Mouse (Mus musculus) hindbrain, embryonic 12.5 days (tissue): Measurements from ENCODE around the gene Ift122. TPM values are rescaled to one million over a fixed set of nuclear protein-coding genes. Genes with fewer than 3 reads are reported as not detected.

Source experiments
- ATAC-seq: fragments of 200-750 bp; cut with Nextera tagmentation; 2 replicates; pipeline ENCODE4 v1.8.0; 2017; ENCODE audit warnings: moderate TSS enrichment; ENCODE audit not compliant: low FRiP score
- H3K27ac ChIP-seq: fragments of 300-500 bp; sonication (generic); 2 replicates; pipeline ENCODE4 v1.5.1; 2016; ENCODE audit warnings: mild to moderate bottlenecking
- H3K27me3 ChIP-seq: fragments of 300-500 bp; sonication (generic); 2 replicates; pipeline ENCODE4 v1.6.1; 2016; ENCODE audit warnings: mild to moderate bottlenecking
- H3K36me3 ChIP-seq: fragments of 300-500 bp; sonication (generic); 2 replicates; pipeline ENCODE4 v1.6.1; 2016; ENCODE audit warnings: mild to moderate bottlenecking
- H3K4me1 ChIP-seq: fragments of 300-500 bp; sonication (generic); 2 replicates; pipeline ENCODE4 v1.6.1; 2016
- H3K4me2 ChIP-seq: fragments of 300-500 bp; sonication (generic); replicated peaks from 2 replicates; pipeline ENCODE4 v1.6.1; 2016; ENCODE audit warnings: mild to moderate bottlenecking
- H3K4me3 ChIP-seq: fragments of 300-500 bp; sonication (generic); 2 replicates; pipeline ENCODE4 v1.5.1; 2016; ENCODE audit warnings: mild to moderate bottlenecking
- H3K9ac ChIP-seq: fragments of 300-500 bp; sonication (generic); 2 replicates; pipeline ENCODE4 v1.6.1; 2016; ENCODE audit warnings: mild to moderate bottlenecking, moderate library complexity
- H3K9me3 ChIP-seq: fragments of 300-500 bp; sonication (generic); replicated peaks from 2 replicates; pipeline ENCODE4 v1.6.1; 2016; ENCODE audit warnings: mild to moderate bottlenecking
- WGBS: fragments of 180-500 bp; shearing (Covaris S2); methylation state at CpG from one replicate; pipeline ENCODE4 v1.1.7; 2016; 5-methylcytosine and 5-hydroxymethylcytosine counted together
- polyA plus RNA-seq: library from polyadenylated mRNA; unstranded; fragments of >200 nt; fragmentation: Nextera tagmentation; extraction: Ambion mirVana; gene quantifications from 2 replicates; pipeline ENCODE4 v1.2.1, GENCODE M21; 2016

Gene Ift122
- polyA plus RNA-seq, 1 experiment from 2014 or later, result 31.5 TPM

DNA sequence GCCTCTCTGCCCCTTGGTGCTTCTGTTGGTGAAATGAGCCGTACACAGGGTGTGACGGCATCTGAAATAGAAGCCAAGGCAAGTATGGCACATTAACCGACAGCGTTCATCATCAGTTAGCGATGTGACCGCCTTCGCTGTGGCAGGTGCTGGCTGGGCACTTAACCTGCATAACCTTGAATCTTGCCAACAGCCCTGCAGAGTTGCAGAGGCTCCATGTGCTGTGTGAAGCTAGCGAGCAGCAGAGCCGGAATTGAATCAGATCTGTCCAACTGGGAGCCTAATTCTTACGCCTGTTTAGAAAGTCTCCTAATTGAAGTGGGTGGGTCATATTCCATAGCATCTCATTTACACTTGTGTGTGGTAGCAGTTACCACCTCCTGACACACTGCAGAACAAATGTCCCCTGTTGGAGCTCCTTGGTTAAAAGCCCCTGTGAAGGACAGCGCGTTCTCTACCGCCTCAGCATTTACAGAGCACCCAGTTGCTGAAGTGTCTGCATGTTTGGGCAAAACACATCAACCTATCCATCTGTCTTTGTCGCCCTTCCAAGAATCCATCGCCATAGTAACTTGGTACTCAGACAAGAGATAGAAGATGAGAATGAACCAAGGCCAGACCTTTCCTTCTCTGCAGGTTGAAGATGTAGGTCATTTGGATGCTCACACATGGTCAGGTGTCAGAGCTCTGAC, 61.4 kb downstream of the Ift122 start:
- ATAC-seq, result no peak
- Histone ChIP-seq H3K9me3 (no peaks in the 10 kb centered on the region), H3K27me3 (no peaks in the 10 kb centered on the region), H3K36me3 (peaks cover 28% of the 10 kb centered on the region; the same call in 1 of the 2 replicates), H3K4me1 (0 out of 2 replicates have a peak, but pooled peaks cover 9% of the 10 kb centered on the region), H3K4me3 (no peak overlapping the region), H3K9ac (no peak overlapping the region), H3K4me2 (no peak overlapping the region), H3K27ac (peak overlapping the region; percentile 35; the same call in 1 of the 2 replicates)
- 80% methylated on average over 15 of the region's 15 CpGs for WGBS

- H3K36me3 ChIP-seq, result peaks cover 31% of the 10 kb centered on the region; the same call in 1 of the 2 replicates
- no peaks in the 10 kb centered on the region for H3K27me3 ChIP-seq
- H3K9me3 ChIP-seq, result no peaks in the 10 kb centered on the region
- H3K4me2 ChIP-seq, result no peak overlapping the region
- no peak overlapping the region for H3K27ac ChIP-seq
- H3K4me3 ChIP-seq, result no peak overlapping the region
- ATAC-seq, result no peak
- H3K4me1 ChIP-seq, result 0 out of 2 replicates have a peak, but pooled peaks cover 9% of the 10 kb centered on the region
- no peak overlapping the region for H3K9ac ChIP-seq
- WGBS, result 83% methylated on average over 17 of the region's 17 CpGs
These were observed 62.6 kb downstream of the Ift122 start for GRCm38 (mm10) chr6:115915601-115916445.

- Histone ChIP-seq H3K9ac (no peak overlapping the region), H3K4me3 (no peak overlapping the region), H3K36me3 (peaks cover 31% of the 10 kb centered on the region; the same call in 1 of the 2 replicates), H3K27ac (no peak overlapping the region), H3K9me3 (no peaks in the 10 kb centered on the region), H3K27me3 (no peaks in the 10 kb centered on the region), H3K4me2 (no peak overlapping the region), H3K4me1 (0 out of 2 replicates have a peak, but pooled peaks cover 9% of the 10 kb centered on the region)
- WGBS, result 88% methylated on average over 5 of the region's 5 CpGs
- ATAC-seq, result no peak
These were observed 63.3 kb downstream of the Ift122 start for GRCm38 (mm10) chr6:115916611-115917010.

- no peak for ATAC-seq
- Histone ChIP-seq H3K4me3 (no peak overlapping the region), H3K36me3 (peaks cover 27% of the 10 kb centered on the region; the same call in 1 of the 2 replicates), H3K9ac (no peak overlapping the region), H3K27ac (no peak overlapping the region), H3K9me3 (no peaks in the 10 kb centered on the region), H3K4me2 (no peak overlapping the region), H3K27me3 (no peaks in the 10 kb centered on the region), H3K4me1 (0 out of 2 replicates have a peak, but pooled peaks cover 9% of the 10 kb centered on the region)
- WGBS, result 86% methylated on average over 1 of the region's 1 CpGs
These were observed 65.3 kb downstream of the Ift122 start for GRCm38 (mm10) chr6:115918615-115919014.

DNA sequence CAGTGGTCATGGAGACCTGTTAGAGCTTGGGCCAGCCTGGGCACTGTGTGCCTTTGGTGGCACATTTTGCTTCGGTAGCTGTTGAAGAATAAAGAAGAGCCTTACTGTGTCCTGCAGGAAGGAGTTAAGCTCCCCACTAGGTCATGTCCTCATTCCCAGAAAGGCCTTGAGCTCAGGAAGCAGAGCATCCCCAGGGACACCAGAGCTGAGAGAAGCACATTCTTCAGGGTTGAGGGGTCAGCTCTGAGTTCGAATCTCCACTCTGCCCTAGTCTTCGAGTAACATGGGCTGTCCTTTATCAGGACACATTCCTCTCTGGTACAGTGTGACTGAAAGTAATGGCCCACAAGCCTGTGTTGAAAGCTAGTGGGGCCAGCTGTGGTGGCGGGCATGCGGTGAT, 66.6 kb downstream of the Ift122 start:
- WGBS, result 88% methylated on average over 5 of the region's 5 CpGs
- no peak for ATAC-seq
- Histone ChIP-seq H3K27me3 (no peaks in the 10 kb centered on the region), H3K36me3 (peaks cover 19% of the 10 kb centered on the region; the same call in 1 of the 2 replicates), H3K9me3 (no peaks in the 10 kb centered on the region), H3K27ac (no peak overlapping the region), H3K4me2 (no peak overlapping the region), H3K4me3 (no peak overlapping the region), H3K9ac (no peak overlapping the region), H3K4me1 (0 out of 2 replicates have a peak, but pooled peaks cover 3% of the 10 kb centered on the region)

DNA sequence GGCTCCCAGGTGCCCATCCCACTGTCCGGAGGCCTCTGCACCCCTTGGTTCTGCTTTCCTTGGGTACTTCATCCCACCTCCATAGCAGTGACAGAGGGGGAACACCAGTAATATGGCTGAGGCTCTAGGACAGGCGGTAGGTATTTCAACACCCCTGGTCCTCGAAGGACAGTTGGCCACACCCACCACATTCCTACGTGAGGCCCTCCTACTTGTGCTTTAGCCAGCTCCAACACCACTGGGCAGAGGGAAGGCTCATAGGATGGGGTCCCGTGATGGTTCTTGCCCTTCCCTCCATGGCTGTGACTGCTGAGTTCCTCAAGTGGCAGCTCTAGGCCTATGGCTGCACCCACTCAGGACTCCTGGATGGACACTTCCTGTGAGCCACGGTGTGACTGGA, 71.6 kb downstream of the Ift122 start:
- no peak overlapping the region; the same call in 1 of the 2 replicates for H3K9ac ChIP-seq
- H3K4me3 ChIP-seq, result no peak overlapping the region
- H3K9me3 ChIP-seq, result no peaks in the 10 kb centered on the region
- H3K4me1 ChIP-seq, result peaks cover 10% of the 10 kb centered on the region
- no peak overlapping the region for H3K27ac ChIP-seq
- no peaks in the 10 kb centered on the region for H3K27me3 ChIP-seq
- ATAC-seq, result no peak
- H3K4me2 ChIP-seq, result no peak overlapping the region
- WGBS, result 57% methylated on average over 6 of the region's 6 CpGs
- H3K36me3 ChIP-seq, result peaks cover 3% of the 10 kb centered on the region; the same call in 1 of the 2 replicates

- Histone ChIP-seq H3K9me3 (no peaks in the 10 kb centered on the region), H3K4me2 (no peak overlapping the region), H3K27ac (no peak overlapping the region), H3K36me3 (no peaks in the 10 kb centered on the region), H3K27me3 (no peaks in the 10 kb centered on the region), H3K4me3 (no peak overlapping the region), H3K4me1 (peaks cover 14% of the 10 kb centered on the region), H3K9ac (no peak overlapping the region)
- WGBS, result 75% methylated on average over 10 of the region's 10 CpGs
- ATAC-seq, result no peak
These were observed 73.1 kb downstream of the Ift122 start for GRCm38 (mm10) chr6:115926416-115926815.

GRCm38 (mm10) chr6:115927292-115928242, 74.3 kb downstream of the Ift122 start:
- no peaks in the 10 kb centered on the region for H3K36me3 ChIP-seq
- 0 out of 2 replicates have a peak overlapping the region, but pooled peaks have one; percentile 8 for H3K9ac ChIP-seq
- H3K27me3 ChIP-seq, result no peaks in the 10 kb centered on the region
- no peak overlapping the region for H3K4me2 ChIP-seq
- no peak overlapping the region for H3K27ac ChIP-seq
- no peaks in the 10 kb centered on the region for H3K9me3 ChIP-seq
- H3K4me3 ChIP-seq, result no peak overlapping the region
- ATAC-seq, result no peak
- H3K4me1 ChIP-seq, result peaks cover 14% of the 10 kb centered on the region
- 65% methylated on average over 10 of the region's 10 CpGs for WGBS

DNA sequence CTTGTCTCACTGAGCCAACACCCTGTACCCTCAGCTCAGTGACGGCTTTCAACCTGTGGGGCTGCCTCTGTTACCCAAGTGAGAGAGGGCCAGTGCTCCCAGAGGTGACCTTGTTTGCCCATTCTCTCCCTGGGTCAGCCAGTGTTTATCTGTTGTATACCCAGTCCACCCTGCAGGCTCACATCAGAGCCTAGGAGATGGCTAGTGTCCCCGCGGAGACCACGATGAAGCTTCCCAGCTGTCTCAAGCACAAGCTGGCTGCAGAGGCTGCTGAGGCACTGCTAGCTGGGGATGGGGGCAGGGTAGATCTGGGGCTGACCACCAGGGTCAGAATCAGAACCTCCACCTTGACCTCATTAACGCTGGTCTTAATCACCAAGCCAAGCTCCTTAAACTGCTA, 76.7 kb downstream of the Ift122 start:
- Histone ChIP-seq H3K4me1 (peaks cover 11% of the 10 kb centered on the region), H3K9ac (no peak overlapping the region), H3K4me3 (no peak overlapping the region), H3K27ac (no peak overlapping the region), H3K27me3 (no peaks in the 10 kb centered on the region), H3K4me2 (no peak overlapping the region), H3K9me3 (no peaks in the 10 kb centered on the region), H3K36me3 (no peaks in the 10 kb centered on the region)
- no peak for ATAC-seq
- 64% methylated on average over 5 of the region's 5 CpGs for WGBS

GRCm38 (mm10) chr6:115931639-115932038, 78.4 kb downstream of the Ift122 start, which contains the start of gene Rho:
TSS of gene Rho (plus strand) at chr6:115931748.
- no peaks in the 10 kb centered on the region for H3K27me3 ChIP-seq
- no peak within 1 kb of the TSS for H3K4me2 ChIP-seq
- H3K9ac ChIP-seq, result no peak within 1 kb of the TSS
- H3K4me3 ChIP-seq, result no peak within 1 kb of the TSS
- peak within 1 kb of the TSS; percentile 40; the same call in 1 of the 2 replicates for H3K27ac ChIP-seq
- ATAC-seq, result no peak
- peaks cover 9% of the 10 kb centered on the region for H3K4me1 ChIP-seq
- H3K9me3 ChIP-seq, result no peaks in the 10 kb centered on the region
- WGBS, result 84% methylated on average over 14 of the region's 14 CpGs
- no peaks in the 10 kb centered on the region for H3K36me3 ChIP-seq

- Histone ChIP-seq H3K9ac (no peak overlapping the region), H3K4me3 (no peak overlapping the region), H3K4me1 (peaks cover 4% of the 10 kb centered on the region), H3K27ac (no peak overlapping the region), H3K36me3 (no peaks in the 10 kb centered on the region), H3K27me3 (no peaks in the 10 kb centered on the region), H3K9me3 (no peaks in the 10 kb centered on the region), H3K4me2 (no peak overlapping the region)
- 95% methylated on average over 3 of the region's 3 CpGs for WGBS
- ATAC-seq, result no peak
These were observed 79.1 kb downstream of the Ift122 start for GRCm38 (mm10) chr6:115932391-115932790.
